Mouse (Mus musculus) testis, postnatal 10 days (tissue): ENCODE measurements around the gene Tll2.

ENCODE experiments used
- DNase-seq: peaks from one replicate; pipeline ENCODE4 v3.0.0; 2021; ENCODE audit warnings: low spot score

Tll2 gene

DNA sequence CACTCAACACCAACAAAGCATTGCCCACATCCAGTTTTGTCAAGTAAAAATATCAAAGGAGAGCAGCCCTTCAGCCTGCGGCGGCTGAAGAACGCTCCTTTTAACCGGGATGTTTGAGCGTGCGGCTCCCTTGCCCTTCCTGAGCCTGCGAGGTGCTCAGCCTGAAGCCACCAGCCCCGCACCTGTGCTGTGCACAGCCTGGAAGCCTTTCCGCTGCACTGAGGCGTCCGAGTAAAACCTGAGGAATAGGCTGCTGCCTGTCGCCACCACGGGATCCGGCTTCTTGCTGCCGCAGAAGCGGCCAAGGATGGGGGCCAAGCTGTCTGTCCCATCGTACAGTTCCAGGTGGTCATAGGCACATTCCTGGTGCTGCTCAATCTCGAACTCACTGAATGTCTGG is 118.1 kb downstream of the Tll2 start:
- DNase-seq = no peak

DNA sequence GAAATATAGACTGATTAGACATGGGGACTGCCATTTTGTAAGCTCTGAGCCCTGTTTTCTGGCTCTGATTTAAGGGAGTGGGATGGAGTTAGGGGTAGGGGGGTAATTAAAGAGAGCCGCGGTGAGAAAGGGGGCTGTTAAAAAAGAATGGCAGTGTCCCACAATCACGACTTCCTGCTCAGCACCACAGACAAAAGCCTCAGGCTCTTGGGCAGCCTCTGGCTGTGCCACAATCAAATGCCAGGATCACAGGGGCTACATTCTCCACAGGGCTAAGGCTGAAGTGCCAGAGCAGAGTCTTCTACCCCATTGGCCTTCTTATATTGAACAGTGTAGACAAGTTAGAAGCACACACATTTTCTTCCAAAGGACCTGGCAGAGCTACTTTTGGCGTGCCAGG is 118.7 kb downstream of the Tll2 start:
- no peak for DNase-seq

DNA sequence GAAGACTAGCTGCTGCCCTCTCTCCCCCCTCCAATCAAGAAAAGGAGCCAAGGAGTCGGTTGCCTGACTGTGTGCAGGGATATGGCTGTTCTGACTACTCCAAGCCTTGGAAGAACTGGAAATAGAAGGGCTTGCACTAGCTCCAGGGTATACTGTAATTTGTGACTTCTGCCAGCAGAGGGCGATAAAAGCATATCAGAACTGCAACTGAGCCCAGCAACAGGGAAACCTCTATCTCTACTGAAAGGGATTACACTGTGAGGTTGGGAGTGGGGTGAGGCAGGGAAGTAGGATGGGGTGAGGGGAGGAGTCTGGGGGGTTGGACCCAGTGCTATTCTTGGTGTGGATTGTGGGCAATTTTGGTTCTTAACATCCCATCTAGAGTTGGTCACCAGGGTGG is 119.9 kb downstream of the Tll2 start:
- DNase-seq = peak; percentile 76

DNA sequence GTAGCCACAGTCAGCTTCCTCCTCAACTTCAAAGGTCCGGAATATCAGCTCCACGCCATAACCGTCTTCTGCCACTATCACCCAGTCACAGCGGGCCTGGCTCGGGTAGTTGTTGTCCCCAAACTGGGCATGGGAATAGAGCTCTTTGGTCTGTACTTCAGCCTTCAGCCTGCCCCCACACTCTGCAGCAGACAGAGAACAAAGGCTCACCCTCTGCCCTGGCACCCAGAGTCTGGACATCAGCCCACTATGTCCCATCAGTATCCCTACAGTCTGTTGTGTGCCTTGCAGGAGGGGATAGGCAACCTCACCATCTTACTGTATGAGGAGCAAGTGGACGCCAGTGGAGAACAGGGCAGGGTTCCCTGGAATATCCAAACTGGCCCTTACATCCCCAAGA is 120.3 kb downstream of the Tll2 start:
- no peak for DNase-seq

DNA sequence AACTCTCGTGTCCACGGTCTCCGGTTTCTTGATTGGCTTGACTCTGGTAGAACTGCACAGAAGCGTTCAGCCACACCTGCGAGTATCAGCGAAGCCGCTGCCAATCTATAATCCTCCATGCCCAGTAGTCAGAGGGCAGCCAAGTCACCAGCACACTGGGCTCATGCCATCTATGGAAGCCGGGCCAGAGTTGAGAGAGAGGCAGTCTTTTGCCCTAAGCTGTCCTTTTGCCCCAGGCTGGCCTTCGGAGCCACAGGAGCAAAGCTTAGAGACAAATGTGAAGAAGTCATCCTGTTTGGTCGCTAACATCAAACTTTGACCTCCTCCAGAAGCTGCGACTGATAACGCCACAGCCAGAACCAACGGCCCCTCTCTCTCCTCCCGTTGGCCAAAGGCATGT is 123.0 kb downstream of the Tll2 start:
- DNase-seq = no peak

DNA sequence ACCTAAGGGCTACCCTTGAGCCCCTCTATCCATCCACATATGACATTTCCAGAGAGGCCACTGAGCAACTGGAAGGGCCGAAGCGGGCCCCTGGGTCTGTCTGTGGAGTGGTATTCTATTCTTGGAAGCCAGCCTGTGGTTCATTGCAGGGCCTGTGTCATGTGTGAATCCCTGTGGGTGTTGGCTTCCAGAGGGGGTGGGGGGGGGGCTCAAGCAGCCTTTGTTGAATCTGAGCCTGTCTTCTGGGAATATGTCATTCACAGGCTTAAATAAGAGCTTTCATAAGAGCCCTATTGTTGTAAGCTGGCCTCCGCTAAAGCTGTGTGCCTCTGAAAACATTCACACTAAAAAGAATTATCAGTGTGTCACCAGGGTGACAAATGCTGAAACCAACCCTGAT is 125.0 kb downstream of the Tll2 start:
- DNase-seq = no peak

DNA sequence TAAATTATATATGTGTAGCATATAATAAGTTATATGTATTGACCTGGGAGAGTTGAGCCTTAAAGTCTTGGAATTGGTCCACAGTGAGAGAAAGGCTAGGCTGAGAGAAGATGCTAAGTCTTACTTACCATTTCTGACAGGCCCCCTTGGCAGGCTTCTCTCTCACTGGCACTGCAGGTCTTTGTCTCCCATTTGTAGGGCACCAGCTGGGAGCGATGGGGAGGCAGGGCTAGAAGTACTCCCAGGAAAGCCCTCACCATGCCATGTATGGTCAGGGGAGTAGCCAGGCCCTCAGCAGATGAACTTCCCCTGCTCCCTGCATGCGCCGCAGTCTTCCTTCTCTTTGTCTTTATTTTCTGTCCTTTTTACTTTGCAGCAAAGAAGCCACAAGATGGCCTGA is 129.7 kb downstream of the Tll2 start, which contains the start of gene Opalin:
TSS of gene Opalin (minus strand) at position 208 of the 400 bp plus-strand sequence.
- DNase-seq = no peak

DNA sequence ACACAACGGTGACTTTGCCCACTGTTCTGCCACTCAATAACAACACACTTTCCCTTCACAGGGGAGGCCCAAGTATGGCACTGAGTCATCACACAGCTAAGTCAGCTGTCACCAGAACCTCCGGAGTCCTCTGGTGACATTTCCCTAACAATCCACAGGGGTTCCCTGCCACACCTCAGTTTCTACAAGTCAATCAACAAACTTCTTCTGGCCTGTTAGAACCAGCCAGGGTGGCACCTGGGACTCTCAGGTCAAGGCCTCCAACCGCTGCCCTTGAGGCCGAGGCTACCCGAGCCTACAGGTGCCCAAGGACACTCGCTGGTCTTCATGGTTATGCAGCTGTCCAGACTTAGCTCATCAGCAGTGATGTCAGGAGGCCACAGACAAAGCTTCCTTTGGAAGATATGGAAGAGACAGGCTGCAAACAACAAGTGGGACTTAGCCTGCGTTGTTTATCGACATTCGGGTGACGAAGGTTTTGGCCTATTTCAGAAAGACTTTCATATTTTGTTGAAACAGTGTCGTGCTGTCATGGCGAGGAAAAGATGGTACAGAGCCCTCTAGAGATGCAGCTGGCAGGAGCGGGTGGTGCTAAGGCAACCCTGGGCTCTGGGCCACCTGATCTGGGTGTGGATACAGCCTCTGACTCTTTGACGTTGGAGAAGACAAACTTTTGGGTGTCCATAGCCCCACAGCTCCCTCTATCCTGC is 132.7 kb downstream of the Tll2 start:
- DNase-seq = no peak

DNA sequence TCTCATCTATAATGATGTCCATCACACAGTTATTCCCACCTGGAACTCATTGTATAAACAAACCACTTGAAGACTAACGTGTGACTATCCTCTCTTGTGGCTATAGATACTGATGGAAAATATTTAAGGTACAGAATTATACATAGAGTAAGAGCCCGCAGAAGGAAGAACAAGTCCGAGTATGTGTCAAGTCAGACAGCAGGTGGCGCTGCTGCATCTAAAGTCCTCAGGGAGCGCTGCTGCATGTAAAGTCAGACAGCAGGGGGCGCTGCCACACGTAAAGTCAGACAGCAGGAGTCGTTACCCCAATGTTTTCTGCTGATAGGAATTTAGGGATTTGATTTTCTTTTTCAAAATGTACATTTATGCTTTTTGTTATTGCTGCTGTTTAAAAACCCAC is 135.1 kb downstream of the Tll2 start:
- peak; percentile 94 for DNase-seq

DNA sequence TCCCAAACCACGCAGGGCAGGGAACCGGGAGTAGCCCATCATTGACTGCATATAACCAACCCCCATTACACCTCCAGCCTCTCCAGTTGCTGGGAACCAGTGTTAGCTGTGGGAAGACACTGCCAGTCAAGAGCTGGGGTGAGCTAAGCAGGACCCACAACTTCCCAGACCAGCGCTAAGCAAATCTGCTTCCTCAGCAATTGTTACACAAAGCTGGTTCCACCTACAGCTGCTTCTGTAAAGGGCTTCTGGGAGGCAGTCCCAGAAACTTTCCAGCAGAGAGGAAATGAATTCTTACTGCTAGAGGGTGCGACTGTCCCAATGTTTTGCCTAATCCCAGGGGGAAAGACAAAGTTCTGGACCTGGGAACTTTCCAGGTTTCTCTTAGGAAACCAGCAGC is 151.9 kb downstream of the Tll2 start:
- DNase-seq = no peak

DNA sequence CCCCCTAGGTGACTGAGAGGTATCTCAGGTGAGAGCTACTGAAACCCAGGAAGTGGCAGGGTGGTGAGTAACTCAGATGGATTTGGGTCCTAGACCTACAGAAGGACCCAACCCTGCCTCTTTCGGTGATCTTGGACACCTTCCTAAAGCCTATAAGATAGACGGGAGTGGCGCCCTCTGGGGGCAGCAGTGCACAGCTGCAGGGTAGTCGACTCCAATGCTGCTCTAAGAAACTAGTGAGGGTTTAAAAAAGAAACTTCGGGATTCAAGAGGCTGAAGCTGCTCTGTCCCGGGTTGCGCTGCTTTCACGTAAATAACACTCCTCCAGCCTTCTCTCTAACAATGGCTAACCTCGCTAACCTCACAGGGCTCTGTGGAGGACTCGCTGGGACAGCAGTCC is 153.1 kb downstream of the Tll2 start:
- DNase-seq = peak; percentile 61

DNA sequence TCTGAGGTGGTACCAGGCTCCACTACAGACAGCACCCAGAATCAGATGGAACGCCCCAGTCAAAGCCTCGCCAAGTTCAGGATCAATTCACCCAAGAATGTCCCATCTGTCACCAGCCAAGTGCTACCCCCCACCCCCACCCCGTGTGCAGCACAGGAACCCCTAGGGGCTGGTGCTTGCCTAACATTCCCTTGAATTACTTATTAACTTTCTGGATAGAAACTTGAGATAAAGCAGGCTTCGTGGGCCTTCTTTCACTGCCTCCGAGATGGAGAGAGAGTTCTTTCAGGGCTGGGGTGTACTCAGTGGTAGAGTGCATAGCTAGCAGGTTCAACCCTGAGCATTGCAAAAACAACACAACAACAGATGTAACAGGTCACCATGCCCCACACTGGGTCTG is 154.4 kb downstream of the Tll2 start:
- DNase-seq = no peak

DNA sequence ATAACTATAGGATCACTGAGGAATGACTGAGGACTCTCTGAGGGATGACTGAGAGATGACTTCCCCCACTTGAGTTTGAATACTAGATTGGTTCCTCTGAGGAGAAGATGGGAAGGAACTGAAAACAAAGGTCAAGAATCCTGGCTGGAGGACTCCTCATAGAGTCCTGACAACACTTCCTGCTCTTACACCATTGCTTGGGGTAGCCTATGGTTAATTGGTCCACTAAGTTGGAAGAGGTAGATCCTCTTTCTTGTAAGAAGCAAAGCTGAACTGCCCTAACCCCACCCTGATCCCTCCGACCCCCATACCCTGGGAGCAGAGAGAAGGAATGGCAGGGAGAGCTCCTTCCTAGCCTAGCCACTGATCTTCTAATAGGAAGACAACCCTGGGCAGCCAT is 154.9 kb downstream of the Tll2 start:
- no peak for DNase-seq

DNA sequence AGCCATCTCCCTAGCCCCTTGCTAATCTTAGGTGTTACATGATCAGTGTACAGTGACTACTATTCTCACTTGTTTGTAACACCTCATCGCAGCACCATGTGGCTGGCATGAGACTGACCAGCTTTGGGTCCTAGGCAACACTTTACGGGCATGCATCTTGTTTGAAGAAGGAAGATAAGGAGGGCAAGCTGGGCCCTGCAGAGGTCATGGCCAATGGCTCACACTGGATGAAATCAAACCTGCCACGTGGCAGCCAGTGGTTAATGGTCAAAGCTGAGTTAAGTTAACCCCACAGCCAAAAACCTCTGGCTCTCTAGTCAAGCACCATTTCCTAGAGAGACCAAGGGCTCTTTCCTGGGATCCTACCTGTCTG is 158.5 kb downstream of the Tll2 start:
- DNase-seq = no peak

DNA sequence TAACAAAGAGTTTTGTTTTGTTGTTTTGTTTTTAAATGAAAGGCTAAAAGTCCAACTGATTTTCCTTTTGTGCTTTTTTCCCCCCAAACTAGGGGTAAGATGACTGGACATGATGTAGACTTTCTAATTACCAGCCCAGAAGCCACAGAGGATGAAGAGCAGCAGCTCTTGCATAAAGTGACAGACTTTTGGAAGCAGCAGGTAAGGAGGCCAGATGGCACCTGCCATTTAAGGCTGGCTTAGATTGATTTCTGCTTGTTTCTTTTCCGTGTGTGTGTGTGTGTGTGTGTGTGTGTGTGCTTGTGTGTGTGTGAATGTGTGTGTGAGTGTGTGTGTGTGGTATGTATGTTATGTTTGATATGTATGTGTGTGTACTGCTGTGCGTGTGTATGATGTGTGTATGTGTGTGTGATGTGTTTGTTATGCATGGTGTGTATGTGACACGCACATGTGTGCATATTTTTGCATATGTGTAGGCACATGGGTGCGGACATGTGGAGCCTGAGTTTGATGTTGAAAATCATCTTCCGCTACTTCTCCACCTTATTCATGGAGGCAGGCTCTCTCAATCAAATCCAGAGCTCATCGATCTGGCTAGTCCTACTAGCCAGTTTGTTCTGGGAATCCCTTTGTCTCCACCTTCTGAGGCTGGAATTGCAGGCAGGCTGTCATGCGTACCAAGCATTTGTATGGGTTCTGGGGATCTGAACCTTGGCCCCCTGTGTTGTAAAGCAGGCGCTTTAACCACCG is 159.0 kb downstream of the Tll2 start:
- DNase-seq = no peak

DNA sequence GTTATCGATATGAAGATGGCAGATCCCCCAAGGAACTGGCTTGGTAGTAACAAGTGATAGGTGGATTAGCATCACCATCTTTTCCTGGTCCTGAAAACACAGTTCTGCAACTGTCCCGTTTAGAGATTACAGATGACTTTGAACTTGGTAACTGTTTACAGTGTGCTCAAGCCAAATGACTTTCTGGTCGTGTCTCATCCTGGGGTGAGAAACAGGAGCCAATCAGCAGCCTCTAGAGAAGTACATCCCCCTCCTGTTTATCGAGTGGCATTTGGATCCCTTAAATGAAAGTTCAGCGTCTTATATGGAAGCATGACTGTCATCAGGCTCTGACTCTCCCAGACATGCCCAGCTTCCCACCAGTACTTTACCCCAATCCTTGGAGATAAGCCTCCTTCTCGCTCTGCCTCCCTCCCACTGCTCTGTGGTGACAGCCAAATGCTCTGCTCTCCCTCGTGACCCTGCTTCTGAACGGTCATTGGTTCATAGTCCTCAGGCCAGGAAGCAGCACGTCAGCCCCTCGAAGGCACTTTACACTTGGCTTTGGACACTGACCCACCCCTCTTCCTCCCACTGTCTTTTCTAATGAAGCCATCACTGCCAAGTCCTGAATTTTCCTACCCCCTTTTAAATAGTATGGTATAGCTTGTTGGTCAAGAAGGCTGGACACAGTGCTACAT is 161.4 kb downstream of the Tll2 start:
- DNase-seq = no peak

DNA sequence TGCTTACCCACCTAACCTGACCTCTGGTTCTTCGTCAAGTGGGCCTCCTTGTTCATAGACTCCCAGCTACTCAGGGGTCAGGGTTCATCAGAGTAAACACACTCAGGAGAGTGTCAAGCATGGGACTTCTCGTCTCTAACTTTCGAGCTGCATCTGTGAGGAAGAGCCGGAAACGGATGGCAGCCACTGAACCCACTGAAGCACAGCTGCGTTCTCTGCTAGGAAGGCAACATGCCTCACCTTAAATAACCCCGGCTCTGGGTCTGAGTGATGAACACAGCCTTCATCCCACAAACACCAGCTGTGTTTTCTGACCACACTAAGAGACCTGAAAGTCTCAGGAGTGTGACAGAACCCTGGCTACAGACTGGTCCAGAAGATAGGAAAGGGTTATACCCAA is 167.5 kb downstream of the Tll2 start:
- no peak for DNase-seq

DNA sequence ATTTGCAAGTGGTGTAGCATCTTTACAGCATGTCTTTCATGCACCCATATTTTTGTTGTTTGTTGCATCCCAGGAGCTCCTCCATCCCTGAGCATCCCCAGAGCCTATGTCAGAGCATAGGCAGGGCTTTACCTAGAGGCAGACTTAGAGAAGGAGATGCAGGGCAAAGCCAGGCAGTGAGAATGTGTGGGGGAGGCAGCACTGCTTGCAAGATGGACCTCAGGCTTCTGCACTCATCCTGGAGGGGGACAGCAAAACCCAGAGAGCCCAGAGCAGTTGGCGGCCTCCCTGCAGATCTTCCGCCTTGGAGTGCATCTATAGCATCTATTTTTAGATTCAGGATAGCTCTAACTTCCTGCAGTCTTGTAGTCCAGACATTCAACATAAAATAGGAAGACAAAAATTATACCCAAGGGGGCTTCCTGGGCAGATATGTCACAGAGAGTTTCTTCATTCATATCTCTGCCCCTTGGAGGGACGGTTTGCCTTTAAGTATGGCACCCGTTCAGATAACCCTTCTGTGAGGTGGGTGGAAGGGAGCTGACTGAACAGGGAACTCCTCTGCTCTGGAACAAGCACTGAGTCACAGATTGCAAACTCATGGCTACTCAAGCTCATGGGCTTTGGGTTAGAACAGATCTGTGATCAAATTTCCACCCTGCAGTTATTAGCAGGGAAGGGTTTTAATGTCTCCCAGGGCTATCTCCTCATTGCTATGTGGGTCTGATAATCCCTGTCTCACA is 170.7 kb downstream of the Tll2 start:
- DNase-seq = no peak
